Mouse (Mus musculus) E14TG2a.4 (cell line): ENCODE measurements around the gene Glp1r.
A peak's percentile ranks its signal among the peaks of the same experiment; 100 is the strongest.

ENCODE experiments used
- CTCF ChIP-seq: conservative IDR thresholded peaks from 2 replicates; pipeline ENCODE4 v1.5.1; 2014; ENCODE audit warnings: low read length
- NANOG ChIP-seq: IDR thresholded peaks from 2 replicates; pipeline ENCODE4 v1.6.1; 2014; ENCODE audit warnings: borderline replicate concordance, low read length, mixed read lengths

DNA sequence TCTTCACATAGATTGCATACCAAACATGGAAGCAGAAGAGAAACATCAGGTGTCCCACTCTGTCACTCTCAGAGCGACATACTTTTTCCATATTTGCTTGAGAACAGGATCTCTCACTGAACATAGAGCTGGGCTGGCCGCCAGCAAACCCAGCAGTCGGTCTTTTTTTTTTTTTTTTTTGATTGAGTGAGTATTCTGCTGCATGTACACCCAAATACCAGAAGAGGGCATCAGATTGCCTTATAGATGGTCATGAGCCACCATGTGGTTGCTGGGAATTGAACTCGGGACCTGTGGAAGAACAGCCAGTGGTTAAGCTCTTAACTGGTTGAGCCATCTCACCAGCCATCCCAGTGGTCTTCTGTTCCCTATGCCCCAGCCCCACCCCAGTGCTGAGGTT is 21.9 kb downstream of the Glp1r start:
- TF ChIP-seq CTCF (peak; percentile 43), NANOG (no peak)
